Mouse (Mus musculus): Measurements from ENCODE around the gene Hoxa7.

DNA sequence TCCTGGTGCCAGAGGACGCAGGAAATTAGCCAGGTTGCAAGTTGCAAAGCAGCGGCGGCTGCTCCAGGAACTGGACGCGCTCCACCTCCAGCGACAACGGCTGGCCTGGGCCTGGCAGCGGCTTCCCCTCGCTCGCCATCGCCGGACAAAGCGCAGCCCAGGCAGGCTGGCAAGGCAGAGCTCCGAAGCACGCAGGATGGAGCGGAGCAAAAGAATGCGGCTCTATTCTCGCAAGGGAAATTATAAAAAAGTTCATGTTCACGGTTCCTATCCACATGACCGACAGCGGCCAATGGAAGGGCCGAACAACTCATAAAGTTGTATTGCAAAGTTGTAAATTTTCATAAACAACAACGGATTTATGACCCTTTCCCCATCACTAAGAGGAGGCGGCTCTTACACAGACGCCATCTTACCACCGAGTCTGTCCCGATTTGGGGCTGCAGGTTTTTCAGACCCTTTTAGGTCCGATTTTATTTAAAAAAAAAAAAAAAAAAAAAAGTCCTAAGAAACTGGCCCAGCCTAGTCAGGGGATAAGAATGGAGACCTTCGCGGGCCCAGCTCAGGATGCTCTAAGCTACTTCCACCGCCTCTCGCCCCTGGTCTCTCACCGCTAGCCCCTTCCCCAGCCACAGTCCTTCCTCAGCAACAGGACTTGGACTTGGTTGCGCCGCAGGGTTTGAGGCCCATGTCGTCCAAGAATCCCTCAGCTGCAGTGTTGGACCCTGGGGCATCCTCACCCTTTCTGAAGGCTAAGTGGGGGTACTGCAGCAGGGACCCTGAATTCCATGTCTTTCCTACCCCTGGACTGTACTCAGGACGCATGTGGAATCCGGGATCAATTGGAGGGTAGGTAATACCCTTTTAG is 8.3 kb downstream of the Hoxa7 start, which contains the start of the genes Hoxa3 and Gm28308:
- TF ChIP-seq CTCF (IDR thresholded peaks at IDR 0.05; ENCODE audit: low read depth) (no peak), EP300 (IDR thresholded peaks at IDR 0.05; ENCODE audit: low read depth) (no peak)
